Mouse (Mus musculus): ENCODE measurements around the gene Ptprr. TPM values are rescaled to one million over a fixed set of nuclear protein-coding genes. Genes with fewer than 3 reads are reported as not detected.

The Ptprr gene
- polyA plus RNA-seq (2014; fragmentation: Nextera tagmentation; extraction: Ambion mirVana), result 2.9 and 4.2 TPM in 2 replicates

DNA sequence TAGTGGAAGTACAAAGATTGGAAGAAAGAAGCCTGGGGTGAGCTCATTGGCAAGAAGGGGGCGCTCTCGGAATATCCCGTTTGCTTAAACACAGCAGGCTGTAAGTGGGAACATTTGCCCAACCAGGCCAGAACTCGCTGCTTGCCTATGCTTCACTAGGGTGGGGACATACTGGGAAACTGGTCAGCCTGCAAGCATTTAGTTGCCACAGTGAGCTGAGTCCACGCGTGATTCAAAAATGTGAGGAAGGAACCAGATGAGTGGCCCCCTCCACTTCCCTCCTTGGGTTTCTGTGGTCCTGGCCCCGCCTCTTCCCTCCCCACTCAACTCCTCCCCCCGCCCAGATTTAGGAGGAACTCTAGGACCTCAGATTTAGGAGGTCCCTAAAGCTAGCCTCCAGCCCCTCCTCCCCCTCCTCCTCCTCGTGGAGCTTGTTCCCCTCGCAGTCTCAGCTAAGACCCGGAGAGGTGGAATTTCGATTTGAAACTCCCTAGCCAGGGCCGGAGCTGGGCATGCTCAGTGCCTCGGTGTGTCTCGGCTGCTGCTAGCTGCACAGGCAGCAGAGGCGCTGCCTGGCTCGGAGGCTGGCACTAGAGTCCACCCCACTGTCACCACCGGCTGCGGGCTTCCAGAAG, at the start of gene Ptprr:
TSS of gene Ptprr (plus strand) at position 369 of the 635 bp plus-strand sequence.
- peak within 1 kb of the TSS; percentile 43; the same call in 1 of the 2 replicates for H3K9ac ChIP-seq (ENCODE audit: low read length)
- H3K4me1 ChIP-seq (ENCODE audit: control insufficient read depth, insufficient read depth, low read length), result no peaks in the 10 kb centered on the region
- H3K9me3 ChIP-seq (ENCODE audit: control insufficient read depth, low read length), result no peaks in the 10 kb centered on the region
- H3K36me3 ChIP-seq (ENCODE audit: control insufficient read depth, insufficient read depth, low read length), result no peaks in the 10 kb centered on the region
- ATAC-seq (ENCODE audit: low FRiP score) (peak; percentile 97), DNase-seq (ENCODE audit: low spot score, missing footprints) (peak; percentile 98)
- no peak within 1 kb of the TSS for H3K27ac ChIP-seq (ENCODE audit: low read depth, low read length)
- under 1% methylated on average over 19 of the region's 19 CpGs for WGBS
- peak within 1 kb of the TSS; percentile 43 for H3K4me3 ChIP-seq (ENCODE audit: low read depth, low read length)
- no peaks in the 10 kb centered on the region for H3K27me3 ChIP-seq (ENCODE audit: control insufficient read depth, insufficient read depth, low read length)
- peak within 1 kb of the TSS; percentile 67 for H3K4me2 ChIP-seq

DNA sequence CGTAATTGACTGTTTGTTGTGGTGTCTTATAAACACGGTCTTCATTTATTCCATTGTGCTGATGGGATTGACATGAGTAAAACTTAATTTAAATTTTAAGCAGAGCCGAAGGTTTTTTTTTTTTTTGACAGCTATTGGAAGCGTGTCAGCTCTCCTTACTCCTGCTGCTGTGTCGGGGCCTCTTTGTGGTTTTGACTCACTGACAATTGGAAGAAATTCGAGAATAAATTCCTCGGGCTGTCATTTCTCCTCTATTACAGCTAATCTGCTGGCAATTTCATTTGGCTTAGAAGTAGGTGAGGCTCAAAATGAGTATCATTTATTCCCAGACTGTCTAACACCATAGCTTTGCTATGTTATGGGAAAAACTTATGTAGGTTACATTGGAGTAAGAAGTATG, 41.7 kb upstream of the Ptprr start:
- ATAC-seq (ENCODE audit: low FRiP score) (no peak), DNase-seq (ENCODE audit: low spot score, missing footprints) (no peak)
- Histone ChIP-seq H3K27me3 (ENCODE audit: control insufficient read depth, insufficient read depth, low read length) (no peaks in the 10 kb centered on the region), H3K27ac (ENCODE audit: low read depth, low read length) (no peak overlapping the region), H3K9ac (ENCODE audit: low read length) (no peak overlapping the region), H3K4me1 (ENCODE audit: control insufficient read depth, insufficient read depth, low read length) (no peaks in the 10 kb centered on the region), H3K36me3 (ENCODE audit: control insufficient read depth, insufficient read depth, low read length) (no peaks in the 10 kb centered on the region), H3K9me3 (ENCODE audit: control insufficient read depth, low read length) (no peaks in the 10 kb centered on the region), H3K4me3 (ENCODE audit: low read depth, low read length) (no peak overlapping the region), H3K4me2 (no peak overlapping the region)
- 71% methylated on average over 7 of the region's 7 CpGs for WGBS

DNA sequence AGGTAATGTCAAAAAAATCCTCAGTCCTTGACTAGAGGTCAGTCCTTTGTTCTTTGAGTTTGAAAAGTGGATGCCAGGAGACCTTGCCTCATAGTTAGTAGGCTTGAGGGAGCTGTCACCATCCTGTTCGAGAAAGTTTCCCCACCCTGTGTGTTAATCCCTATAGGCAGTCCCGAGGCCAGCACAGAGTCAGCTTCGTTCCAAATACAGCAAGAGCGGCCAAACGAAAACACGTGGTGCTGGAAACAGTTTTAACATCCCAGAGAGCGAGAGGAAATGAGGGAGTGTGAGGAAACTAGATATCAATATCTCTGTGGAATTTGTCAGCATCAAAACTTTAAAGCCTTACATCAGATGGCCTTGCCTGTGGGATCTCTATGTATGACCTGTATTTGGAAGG, 39.0 kb upstream of the Ptprr start:
- WGBS, result 61% methylated on average over 7 of the region's 7 CpGs
- H3K27ac ChIP-seq (ENCODE audit: low read depth, low read length), result no peak overlapping the region

DNA sequence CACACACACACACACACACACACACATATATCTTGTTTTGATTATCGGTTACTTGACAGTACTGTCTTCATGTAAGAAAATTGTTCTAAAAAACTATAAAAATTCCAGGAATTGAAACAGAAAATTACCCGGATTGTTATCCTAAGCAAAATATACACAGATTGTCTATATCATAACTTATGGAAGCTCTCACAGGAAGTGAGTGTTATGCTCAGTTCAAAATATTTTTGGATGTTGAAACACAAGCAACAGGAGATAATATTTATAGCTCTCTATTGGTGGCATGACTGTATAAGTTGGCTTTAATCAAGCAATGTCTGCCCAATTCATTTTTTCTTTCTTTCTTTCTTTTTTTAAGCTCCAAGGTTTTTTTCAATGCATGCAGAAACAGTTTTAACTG, 38.0 kb upstream of the Ptprr start:
- Histone ChIP-seq H3K27ac (ENCODE audit: low read depth, low read length) (no peak overlapping the region), H3K4me3 (ENCODE audit: low read depth, low read length) (no peak overlapping the region), H3K27me3 (ENCODE audit: control insufficient read depth, insufficient read depth, low read length) (no peaks in the 10 kb centered on the region), H3K9ac (ENCODE audit: low read length) (no peak overlapping the region), H3K36me3 (ENCODE audit: control insufficient read depth, insufficient read depth, low read length) (no peaks in the 10 kb centered on the region), H3K9me3 (ENCODE audit: control insufficient read depth, low read length) (no peaks in the 10 kb centered on the region), H3K4me2 (no peak overlapping the region), H3K4me1 (ENCODE audit: control insufficient read depth, insufficient read depth, low read length) (no peaks in the 10 kb centered on the region)
- ATAC-seq (ENCODE audit: low FRiP score) (no peak), DNase-seq (ENCODE audit: low spot score, missing footprints) (no peak)
- 94% methylated on average over 2 of the region's 2 CpGs for WGBS

More for the DNA sequence above, 39.0 kb upstream of the Ptprr start:
- Histone ChIP-seq H3K36me3 (ENCODE audit: control insufficient read depth, insufficient read depth, low read length) (no peaks in the 10 kb centered on the region), H3K4me1 (ENCODE audit: control insufficient read depth, insufficient read depth, low read length) (no peaks in the 10 kb centered on the region), H3K27me3 (ENCODE audit: control insufficient read depth, insufficient read depth, low read length) (no peaks in the 10 kb centered on the region), H3K9me3 (ENCODE audit: control insufficient read depth, low read length) (no peaks in the 10 kb centered on the region), H3K9ac (ENCODE audit: low read length) (no peak overlapping the region), H3K4me3 (ENCODE audit: low read depth, low read length) (no peak overlapping the region), H3K4me2 (no peak overlapping the region)
- no peak for DNase-seq (ENCODE audit: low spot score, missing footprints)
- no peak for ATAC-seq (ENCODE audit: low FRiP score)

DNA sequence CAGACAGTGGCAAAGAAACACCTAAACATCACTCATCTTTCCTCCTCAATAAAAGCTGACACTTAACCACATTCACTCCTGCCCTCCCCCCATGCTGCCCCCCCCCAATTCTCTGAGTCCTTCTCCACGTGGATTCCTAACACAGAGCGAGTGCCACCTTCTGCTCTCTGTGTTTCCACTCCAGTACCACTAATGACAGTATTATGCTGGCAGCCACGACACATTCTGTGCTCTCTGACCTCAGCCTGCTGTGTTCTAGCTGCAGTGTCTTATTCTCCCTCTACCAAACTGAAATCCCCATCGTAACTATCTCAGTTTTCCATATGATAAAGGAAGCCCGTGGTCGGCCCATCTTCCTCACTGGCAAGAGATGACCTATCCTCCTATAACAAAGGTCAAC, 33.7 kb upstream of the Ptprr start:
- Histone ChIP-seq H3K9ac (ENCODE audit: low read length) (no peak overlapping the region), H3K4me3 (ENCODE audit: low read depth, low read length) (no peak overlapping the region), H3K36me3 (ENCODE audit: control insufficient read depth, insufficient read depth, low read length) (no peaks in the 10 kb centered on the region), H3K27me3 (ENCODE audit: control insufficient read depth, insufficient read depth, low read length) (no peaks in the 10 kb centered on the region), H3K9me3 (ENCODE audit: control insufficient read depth, low read length) (no peaks in the 10 kb centered on the region), H3K27ac (ENCODE audit: low read depth, low read length) (no peak overlapping the region), H3K4me2 (no peak overlapping the region), H3K4me1 (ENCODE audit: control insufficient read depth, insufficient read depth, low read length) (no peaks in the 10 kb centered on the region)
- ATAC-seq (ENCODE audit: low FRiP score), result no peak
- DNase-seq (ENCODE audit: low spot score, missing footprints), result no peak
- 68% methylated on average over 6 of the region's 6 CpGs for WGBS

DNA sequence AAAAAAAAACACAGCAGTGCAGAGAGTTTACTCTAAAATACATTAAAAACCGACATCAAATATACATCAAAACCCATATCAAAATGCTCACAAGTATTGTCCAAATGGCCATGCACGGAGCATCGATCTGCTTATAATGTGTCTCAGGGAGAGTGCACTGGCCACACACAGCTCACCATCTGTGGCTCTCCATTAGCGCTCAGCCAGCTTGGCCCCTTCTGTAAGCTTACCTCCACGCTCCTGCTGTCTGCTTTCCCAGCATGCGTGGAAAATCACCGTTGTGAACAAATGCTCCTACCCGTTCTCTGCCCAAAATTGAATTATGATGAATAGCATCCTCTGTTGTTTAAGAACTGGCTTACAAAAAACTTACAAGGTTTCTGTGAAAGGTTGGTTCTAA, 16.2 kb upstream of the Ptprr start:
- WGBS, result 72% methylated on average over 8 of the region's 8 CpGs
- Histone ChIP-seq H3K27me3 (ENCODE audit: control insufficient read depth, insufficient read depth, low read length) (no peaks in the 10 kb centered on the region), H3K4me2 (no peak overlapping the region), H3K4me3 (ENCODE audit: low read depth, low read length) (no peak overlapping the region), H3K9me3 (ENCODE audit: control insufficient read depth, low read length) (no peaks in the 10 kb centered on the region), H3K9ac (ENCODE audit: low read length) (no peak overlapping the region), H3K27ac (ENCODE audit: low read depth, low read length) (no peak overlapping the region), H3K36me3 (ENCODE audit: control insufficient read depth, insufficient read depth, low read length) (no peaks in the 10 kb centered on the region), H3K4me1 (ENCODE audit: control insufficient read depth, insufficient read depth, low read length) (no peaks in the 10 kb centered on the region)
- no peak for ATAC-seq (ENCODE audit: low FRiP score)
- DNase-seq (ENCODE audit: low spot score, missing footprints), result no peak

DNA sequence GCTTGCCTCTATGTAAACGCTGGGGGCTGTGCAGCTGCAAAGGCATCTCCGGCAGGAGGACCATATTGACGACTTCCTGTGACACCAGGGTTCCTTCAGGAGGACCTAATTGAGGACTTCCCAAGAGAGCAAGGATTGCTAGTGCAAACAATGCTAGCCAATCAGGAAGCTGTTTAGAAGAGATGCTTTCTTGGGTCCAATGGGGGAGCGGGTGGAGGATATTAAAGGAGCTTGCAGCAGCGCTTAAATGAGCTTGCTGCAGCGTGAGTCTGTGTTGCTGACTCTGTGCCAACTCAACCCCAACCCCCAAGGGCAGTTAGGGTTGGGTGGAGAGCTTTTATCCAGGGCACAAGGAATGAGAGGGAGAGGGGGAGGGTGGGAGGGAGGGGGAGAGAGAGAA, 11.3 kb upstream of the Ptprr start:
- 61% methylated on average over 6 of the region's 6 CpGs for WGBS
- Histone ChIP-seq H3K27me3 (ENCODE audit: control insufficient read depth, insufficient read depth, low read length) (no peaks in the 10 kb centered on the region), H3K27ac (ENCODE audit: low read depth, low read length) (no peak overlapping the region), H3K4me2 (no peak overlapping the region), H3K4me1 (ENCODE audit: control insufficient read depth, insufficient read depth, low read length) (no peaks in the 10 kb centered on the region), H3K36me3 (ENCODE audit: control insufficient read depth, insufficient read depth, low read length) (no peaks in the 10 kb centered on the region), H3K4me3 (ENCODE audit: low read depth, low read length) (no peak overlapping the region), H3K9ac (ENCODE audit: low read length) (no peak overlapping the region), H3K9me3 (ENCODE audit: control insufficient read depth, low read length) (no peaks in the 10 kb centered on the region)
- no peak for ATAC-seq (ENCODE audit: low FRiP score)
- no peak for DNase-seq (ENCODE audit: low spot score, missing footprints)

DNA sequence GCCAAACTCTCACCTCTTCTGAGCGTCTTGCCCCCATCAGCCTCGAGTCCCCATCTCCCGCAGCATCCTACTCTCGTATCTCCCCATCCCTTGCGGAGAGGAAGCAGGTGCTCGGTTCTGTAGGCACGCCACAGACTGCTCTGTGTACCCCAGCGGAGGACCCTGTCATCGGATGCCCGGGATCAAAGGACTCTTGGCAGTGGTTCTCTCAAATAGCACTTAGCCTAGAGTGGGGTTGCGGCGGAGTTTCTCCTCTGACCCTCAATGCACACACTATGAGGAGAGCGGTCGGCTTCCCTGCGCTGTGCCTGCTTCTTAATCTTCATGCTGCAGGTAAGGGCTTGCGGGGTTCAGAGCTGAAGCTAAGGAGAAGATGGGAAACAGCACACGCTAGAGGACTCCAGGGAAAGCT, 473 bp downstream of the Ptprr start:
- Histone ChIP-seq H3K36me3 (ENCODE audit: control insufficient read depth, insufficient read depth, low read length) (no peaks in the 10 kb centered on the region), H3K9ac (ENCODE audit: low read length) (peak overlapping the region; percentile 43; the same call in 1 of the 2 replicates), H3K4me3 (ENCODE audit: low read depth, low read length) (peak overlapping the region; percentile 43), H3K4me1 (ENCODE audit: control insufficient read depth, insufficient read depth, low read length) (no peaks in the 10 kb centered on the region), H3K4me2 (peak overlapping the region; percentile 67), H3K27ac (ENCODE audit: low read depth, low read length) (no peak overlapping the region), H3K27me3 (ENCODE audit: control insufficient read depth, insufficient read depth, low read length) (no peaks in the 10 kb centered on the region), H3K9me3 (ENCODE audit: control insufficient read depth, low read length) (no peaks in the 10 kb centered on the region)
- peak; percentile 85 for ATAC-seq (ENCODE audit: low FRiP score)
- under 1% methylated on average over 17 of the region's 17 CpGs for WGBS
- DNase-seq (ENCODE audit: low spot score, missing footprints), result no peak

DNA sequence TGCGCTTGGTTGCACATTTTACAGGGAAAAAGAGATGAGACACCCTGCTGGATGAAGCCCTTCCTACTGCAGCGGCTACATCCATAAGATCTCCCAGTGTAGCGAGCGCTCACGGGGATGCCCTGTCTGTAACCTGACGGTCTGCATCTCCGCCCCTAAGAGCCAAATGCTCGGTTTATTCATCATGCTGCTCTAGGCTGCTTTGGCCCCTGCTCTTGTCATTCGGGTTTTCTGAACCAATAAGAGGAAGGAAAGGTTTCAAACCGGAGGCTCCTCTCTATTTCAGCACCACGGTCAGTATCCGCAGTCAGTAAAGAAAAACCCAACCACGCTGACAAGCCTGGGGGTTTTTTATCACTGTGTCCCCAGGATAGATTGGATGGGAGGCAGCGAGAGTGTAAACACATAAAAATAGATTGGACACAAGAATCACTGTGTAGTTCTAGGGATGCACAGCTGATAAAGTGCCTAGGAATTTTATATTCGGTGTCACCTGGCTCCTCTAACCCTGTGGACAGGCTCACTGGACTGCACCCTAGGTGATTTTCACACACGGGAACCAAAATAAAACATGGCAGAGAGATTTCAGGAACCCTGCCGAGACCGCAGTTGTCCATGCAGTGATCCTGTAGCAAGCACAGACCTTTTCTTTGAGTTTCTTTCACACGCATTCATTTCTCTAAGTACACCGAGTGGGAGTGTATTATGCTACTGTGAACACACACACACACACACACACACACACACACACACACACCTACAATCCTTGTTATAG, 1.3 kb downstream of the Ptprr start:
- Histone ChIP-seq H3K9me3 (ENCODE audit: control insufficient read depth, low read length) (no peaks in the 10 kb centered on the region), H3K4me2 (peak overlapping the region; percentile 67), H3K9ac (ENCODE audit: low read length) (peak overlapping the region; percentile 43; the same call in 1 of the 2 replicates), H3K27ac (ENCODE audit: low read depth, low read length) (no peak overlapping the region), H3K4me3 (ENCODE audit: low read depth, low read length) (peak overlapping the region; percentile 43), H3K4me1 (ENCODE audit: control insufficient read depth, insufficient read depth, low read length) (no peaks in the 10 kb centered on the region), H3K27me3 (ENCODE audit: control insufficient read depth, insufficient read depth, low read length) (no peaks in the 10 kb centered on the region), H3K36me3 (ENCODE audit: control insufficient read depth, insufficient read depth, low read length) (no peaks in the 10 kb centered on the region)
- no peak for ATAC-seq (ENCODE audit: low FRiP score)
- peak; percentile 93 for DNase-seq (ENCODE audit: low spot score, missing footprints)
- WGBS, result 7% methylated on average over 20 of the region's 20 CpGs

Data from midbrain, embryonic 11.5 days (tissue).